In genomic region chr2:117595028-117595427, GRCm38 (mm10) we compare ENCODE assay signal across 18 mouse cellular contexts.
A peak's percentile ranks its signal among the peaks of the same experiment; 100 is the strongest.
DNase-seq lines count a peak whose midpoint lies in the region; TF ChIP-seq lines count a peak whose summit lies in the region.
"Had no signal": no experiment of that assay in that cellular context is flagged by ENCODE, and none has a peak within 500 bp of the region (broad histone marks: within the 10 kb centered on the region; RNA-seq: fewer than 3 reads in every experiment).

No protein-coding gene starts in this region.

- DNase-seq in frontal cortex, postnatal 14 days (ENCODE audit: low spot score in 2 of 2): no peak
- no peak for DNase-seq in cerebellum, postnatal 36 days
- DNase-seq: adrenal gland, adult 2 months; adrenal gland, adult 8-10 months; adrenal gland, postnatal 10 days; adrenal gland, postnatal 14 days; adrenal gland, postnatal 25 days; adrenal gland, postnatal 36 days; B cell, adult 2 months; cerebellum, adult 11 months; cerebellum, adult 11-12 months; cerebellum, adult 18-20 months; cerebellum, adult 2 months had no signal

- no peak for TF ChIP-seq POLR2A in myocyte (IDR thresholded peaks at IDR 0.05; ENCODE audit: insufficient read length, low read depth)

- H3K79me3 ChIP-seq in C2C12 (ENCODE audit: low read depth): no peaks in the 10 kb centered on the region

- H3K4me3 ChIP-seq in C2C12 (ENCODE audit: insufficient read depth, poor library complexity, severe bottlenecking): no peak overlapping the region
- H3K4me3 ChIP-seq in myocyte: no peak overlapping the region

- no peak for TF ChIP-seq CTCF in C2C12 (IDR thresholded peaks at IDR 0.05; ENCODE audit: control insufficient read depth, insufficient read depth, insufficient read length)

- H3ac ChIP-seq in C2C12 (ENCODE audit: control insufficient read depth, insufficient read length, low read depth) (no peak overlapping the region), myocyte (ENCODE audit: control insufficient read depth, insufficient read length) (no peak overlapping the region)

- H3K36me3 ChIP-seq in C2C12 (ENCODE audit: control insufficient read depth, insufficient read depth): no peaks in the 10 kb centered on the region
- no peaks in the 10 kb centered on the region for H3K36me3 ChIP-seq in myocyte (ENCODE audit: control insufficient read depth, insufficient read depth)
- H3K36me3 ChIP-seq: G1E had no signal

- no peak overlapping the region for H3K4me2 ChIP-seq in myocyte (ENCODE audit: low read depth)

- H3K27me3 ChIP-seq in C2C12 (ENCODE audit: control insufficient read depth, insufficient read depth, insufficient read length) (no peaks in the 10 kb centered on the region), myocyte (ENCODE audit: control insufficient read depth, insufficient read depth, insufficient read length) (no peaks in the 10 kb centered on the region)
- H3K27me3 ChIP-seq: CH12.LX, Patski had no signal

- H3K79me2 ChIP-seq in C2C12 (ENCODE audit: control insufficient read depth, insufficient read depth) (no peaks in the 10 kb centered on the region), myocyte (ENCODE audit: control insufficient read depth, insufficient read depth) (no peaks in the 10 kb centered on the region)

TF ChIP-seq in C2C12, 6 proteins besides CTCF, POLR2A, EP300 and RAD21:
- peak; percentile 34 for TF ChIP-seq MYOD1 (IDR thresholded peaks at IDR 0.05; ENCODE audit: control insufficient read depth, insufficient read length, low read depth)
- no peak for TF ChIP-seq USF1 (IDR thresholded peaks at IDR 0.05; ENCODE audit: low read depth)
TF ChIP-seq in C2C12: peak in this region for 1.

TF ChIP-seq in myocyte, 11 proteins besides CTCF, POLR2A, EP300 and RAD21:
- TF ChIP-seq USF1 (IDR thresholded peaks at IDR 0.05; ENCODE audit: low read depth) (no peak), MYOG (IDR thresholded peaks at IDR 0.05; ENCODE audit: control insufficient read depth in 1 of 3, insufficient read depth in 1 of 3, insufficient read length in 2 of 3, low read depth in 2 of 3) (peak in 1 of 3 experiments; percentile 58), MYOD1 (IDR thresholded peaks at IDR 0.05; ENCODE audit: control insufficient read depth in 1 of 3, insufficient read length in 2 of 3, low read depth in 2 of 3) (peak in 2 of 3 experiments; percentile 38 to 77), E2F4 (IDR thresholded peaks at IDR 0.05; ENCODE audit: insufficient read depth) (no peak), POLR2AphosphoS2 (IDR thresholded peaks at IDR 0.05; ENCODE audit: insufficient read length, low read depth) (no peak), TCF12 (IDR thresholded peaks at IDR 0.05; ENCODE audit: insufficient read depth, poor library complexity, severe bottlenecking) (no peak), MAX (IDR thresholded peaks at IDR 0.05; ENCODE audit: low read depth) (no peak)
